ENCODE assay signal across 9 mouse cellular contexts in the genomic region with DNA sequence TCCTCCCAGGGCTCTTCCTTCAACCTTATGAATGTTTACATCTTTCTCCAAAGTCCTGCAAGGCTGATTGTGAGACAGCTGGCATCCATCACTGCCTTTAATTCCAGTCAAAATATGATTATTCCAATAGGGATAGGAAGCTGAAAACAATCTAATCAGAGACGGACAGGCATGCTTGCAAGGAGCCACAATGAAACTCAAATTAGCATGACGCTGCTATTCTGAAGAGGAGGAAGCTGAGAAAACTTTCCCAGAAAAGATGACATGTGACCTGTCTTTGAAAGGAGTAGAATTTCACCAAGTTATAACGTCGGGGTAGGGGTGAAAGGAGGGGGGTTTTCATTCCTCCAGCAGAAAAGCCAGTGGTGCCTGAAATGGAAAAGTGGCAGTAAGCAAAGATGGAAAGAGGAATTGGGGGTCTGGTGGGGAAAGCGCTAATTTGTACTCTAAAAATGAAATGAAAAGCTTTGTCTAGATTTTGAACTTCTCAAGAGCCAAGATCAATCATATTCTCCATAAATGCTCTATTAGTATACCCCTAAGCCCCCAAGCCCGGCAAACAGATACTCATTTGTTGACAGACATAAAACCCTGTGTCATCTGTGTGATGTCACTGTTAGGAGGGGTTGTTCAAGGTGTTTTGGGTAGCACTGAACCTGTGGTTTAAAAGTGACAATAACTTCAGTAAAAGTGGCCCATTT. TPM values are rescaled to one million over a fixed set of nuclear protein-coding genes. Genes with fewer than 3 reads are reported as not detected.
DNase-seq lines count a peak whose midpoint lies in the region; ATAC-seq and TF ChIP-seq lines count a peak whose summit lies in the region.
"Had no signal": no experiment of that assay in that cellular context is flagged by ENCODE, and none has a peak within 500 bp of the region (broad histone marks: within the 10 kb centered on the region; RNA-seq: fewer than 3 reads in every experiment).

No protein-coding gene starts in this region.

- TF ChIP-seq EP300 in lung, postnatal 0 days (IDR thresholded peaks at IDR 0.05): no peak
- no peak for TF ChIP-seq EP300 in stomach, postnatal 0 days (optimal IDR thresholded peaks at IDR 0.05)

- H3K9me3 ChIP-seq in lung, postnatal 0 days (ENCODE audit: low read length): no peaks in the 10 kb centered on the region
- no peaks in the 10 kb centered on the region for H3K9me3 ChIP-seq in forebrain, embryonic 11.5 days (ENCODE audit: control insufficient read depth, low read length)
- no peaks in the 10 kb centered on the region for H3K9me3 ChIP-seq in liver, embryonic 12.5 days (replicated peaks)
- H3K9me3 ChIP-seq in stomach, postnatal 0 days (ENCODE audit: control insufficient read depth, low read length): no peaks in the 10 kb centered on the region

- ATAC-seq in lung, postnatal 0 days: no peak
- ATAC-seq in forebrain, embryonic 11.5 days (replicated peaks; ENCODE audit: low FRiP score): no peak
- ATAC-seq in liver, embryonic 12.5 days: no peak
- ATAC-seq in stomach, postnatal 0 days (ENCODE audit: low FRiP score, low TSS enrichment): no peak

- no peaks in the 10 kb centered on the region for H3K27me3 ChIP-seq in lung, postnatal 0 days (replicated peaks; ENCODE audit: insufficient read depth, low read length)
- H3K27me3 ChIP-seq in forebrain, embryonic 11.5 days (ENCODE audit: control insufficient read depth, insufficient read depth, low read length): no peaks in the 10 kb centered on the region
- H3K27me3 ChIP-seq in liver, embryonic 12.5 days (replicated peaks): peaks cover 46% of the 10 kb centered on the region
- no peaks in the 10 kb centered on the region for H3K27me3 ChIP-seq in stomach, postnatal 0 days (ENCODE audit: control insufficient read depth, insufficient read depth, low read length)

- H3K4me1 ChIP-seq in lung, postnatal 0 days (ENCODE audit: insufficient read depth, low read depth, low read length): no peaks in the 10 kb centered on the region
- H3K4me1 ChIP-seq in forebrain, embryonic 11.5 days (replicated peaks; ENCODE audit: control insufficient read depth, insufficient read depth, low read length): peaks cover 8% of the 10 kb centered on the region; the same call in 1 of the 2 replicates
- H3K4me1 ChIP-seq in liver, embryonic 12.5 days: peaks cover 17% of the 10 kb centered on the region; the same call in 1 of the 2 replicates
- no peaks in the 10 kb centered on the region for H3K4me1 ChIP-seq in stomach, postnatal 0 days (replicated peaks; ENCODE audit: control insufficient read depth, insufficient read depth)

- H3K4me2 ChIP-seq in lung, postnatal 0 days (replicated peaks; ENCODE audit: low read depth, low read length): peak overlapping the region; percentile 81; the same call in 1 of the 2 replicates
- peak overlapping the region; percentile 54 for H3K4me2 ChIP-seq in forebrain, embryonic 11.5 days (ENCODE audit: low read depth, low read length, severe bottlenecking)
- H3K4me2 ChIP-seq in liver, embryonic 12.5 days: peak overlapping the region; percentile 93
- peak overlapping the region; percentile 75 for H3K4me2 ChIP-seq in stomach, postnatal 0 days (replicated peaks; ENCODE audit: low read depth)

- no peaks in the 10 kb centered on the region for H3K36me3 ChIP-seq in lung, postnatal 0 days (ENCODE audit: insufficient read depth, low read length)
- H3K36me3 ChIP-seq in forebrain, embryonic 11.5 days (ENCODE audit: control insufficient read depth, insufficient read depth, low read length): no peaks in the 10 kb centered on the region
- H3K36me3 ChIP-seq in liver, embryonic 12.5 days: no peaks in the 10 kb centered on the region
- H3K36me3 ChIP-seq in stomach, postnatal 0 days (ENCODE audit: control insufficient read depth, insufficient read depth, low read length): no peaks in the 10 kb centered on the region

- peak; percentile 15 for DNase-seq in lung, postnatal 0 days (ENCODE audit: low spot score)
- no peak for DNase-seq in lung, adult 18-20 months
- DNase-seq in forebrain, embryonic 11.5 days (ENCODE audit: low spot score): no peak
- no peak for DNase-seq in stomach, postnatal 0 days (ENCODE audit: low spot score)
- DNase-seq in spleen, postnatal 10 days (ENCODE audit: low spot score in 2 of 2): no peak
- no peak for DNase-seq in left cerebral cortex, adult 11 months (ENCODE audit: low spot score)

- no peak overlapping the region; the same call in 1 of the 2 replicates for H3K4me3 ChIP-seq in lung, postnatal 0 days (ENCODE audit: low read depth, low read length)
- peak overlapping the region; percentile 69 for H3K4me3 ChIP-seq in forebrain, embryonic 11.5 days (ENCODE audit: low read depth, low read length)
- H3K4me3 ChIP-seq in liver, embryonic 12.5 days: peak overlapping the region; percentile 74; the same call in 1 of the 2 replicates
- peak overlapping the region; percentile 84 for H3K4me3 ChIP-seq in stomach, postnatal 0 days (ENCODE audit: low read depth, low read length)

- TF ChIP-seq CTCF in lung, postnatal 0 days (IDR thresholded peaks at IDR 0.05): no peak
- TF ChIP-seq CTCF in stomach, postnatal 0 days (IDR thresholded peaks at IDR 0.05; ENCODE audit: low read depth): no peak

- no peak overlapping the region for H3K9ac ChIP-seq in lung, postnatal 0 days (replicated peaks; ENCODE audit: low read depth)
- peak overlapping the region; percentile 94; the same call in 1 of the 2 replicates for H3K9ac ChIP-seq in forebrain, embryonic 11.5 days (ENCODE audit: low read length)
- H3K9ac ChIP-seq in liver, embryonic 12.5 days: no peak overlapping the region
- no peak overlapping the region; the same call in 1 of the 2 replicates for H3K9ac ChIP-seq in stomach, postnatal 0 days (ENCODE audit: low read length)

- 28% methylated on average over 6 of the region's 6 CpGs for WGBS in lung, postnatal 0 days
- WGBS in forebrain, embryonic 11.5 days: 26% methylated on average over 6 of the region's 6 CpGs
- WGBS in liver, embryonic 12.5 days (ENCODE audit: insufficient replicate concordance): 23% methylated on average over 6 of the region's 6 CpGs
- WGBS in stomach, postnatal 0 days: 33% methylated on average over 6 of the region's 6 CpGs

- no peak overlapping the region for H3K27ac ChIP-seq in lung, postnatal 0 days (ENCODE audit: low read length)
- peak overlapping the region; percentile 77; the same call in 1 of the 2 replicates for H3K27ac ChIP-seq in forebrain, embryonic 11.5 days (ENCODE audit: low read depth, low read length)
- H3K27ac ChIP-seq in liver, embryonic 12.5 days: no peak overlapping the region
- no peak overlapping the region for H3K27ac ChIP-seq in stomach, postnatal 0 days (replicated peaks)

RNA-seq across cellular contexts. Expression of a gene that starts 1.1 kb away (rescaled TPM):
- polyA plus RNA-seq in lung, postnatal 0 days (2015; fragmentation: Nextera tagmentation; extraction: Ambion mirVana): 12.5 and 12.9 TPM in 2 replicates
- polyA plus RNA-seq in forebrain, embryonic 11.5 days (2014; fragmentation: Nextera tagmentation; extraction: Ambion mirVana): 64.9 and 68.2 TPM in 2 replicates
- polyA plus RNA-seq in liver, embryonic 12.5 days (2016; fragmentation: Nextera tagmentation; extraction: Ambion mirVana): 11.0 and 12.2 TPM in 2 replicates
- 22.0 and 23.9 TPM in 2 replicates for polyA plus RNA-seq in stomach, postnatal 0 days (2015; fragmentation: Nextera tagmentation; extraction: Ambion mirVana)

RNA-seq across cellular contexts. Expression of a gene that starts 5.4 kb away (rescaled TPM):
- polyA plus RNA-seq in lung, postnatal 0 days (2015; fragmentation: Nextera tagmentation; extraction: Ambion mirVana): not detected in 2 replicates
- polyA plus RNA-seq in forebrain, embryonic 11.5 days (2014; fragmentation: Nextera tagmentation; extraction: Ambion mirVana): not detected in 2 replicates
- not detected in 2 replicates for polyA plus RNA-seq in liver, embryonic 12.5 days (2016; fragmentation: Nextera tagmentation; extraction: Ambion mirVana)
- 0.08 TPM in 1 of 2 replicates, not detected in the other for polyA plus RNA-seq in stomach, postnatal 0 days (2015; fragmentation: Nextera tagmentation; extraction: Ambion mirVana)
- polyA plus RNA-seq: large intestine, adult 2 months; spleen, adult 2 months had no signal

RNA-seq across cellular contexts. Expression of a gene that starts 31.9 kb away (rescaled TPM):
- 2.2 and 2.7 TPM in 2 replicates for polyA plus RNA-seq in lung, postnatal 0 days (2015; fragmentation: Nextera tagmentation; extraction: Ambion mirVana)
- polyA plus RNA-seq in forebrain, embryonic 11.5 days (2014; fragmentation: Nextera tagmentation; extraction: Ambion mirVana): 4.0 and 5.5 TPM in 2 replicates
- 9.3 and 10.7 TPM in 2 replicates for polyA plus RNA-seq in liver, embryonic 12.5 days (2016; fragmentation: Nextera tagmentation; extraction: Ambion mirVana)
- polyA plus RNA-seq in stomach, postnatal 0 days (2015; fragmentation: Nextera tagmentation; extraction: Ambion mirVana): 7.3 and 7.4 TPM in 2 replicates
